Mouse (Mus musculus) liver, embryonic 11.5 days (tissue): ENCODE measurements around the gene Cptp. TPM values are rescaled to one million over a fixed set of nuclear protein-coding genes. Genes with fewer than 3 reads are reported as not detected.

ENCODE experiments used
- ATAC-seq: fragments of 200-750 bp; cut with Nextera tagmentation; replicated peaks from 2 replicates; pipeline ENCODE4 v1.8.0; 2017; ENCODE audit warnings: moderate number of reproducible peaks, mild to moderate bottlenecking, moderate TSS enrichment, moderate library complexity; ENCODE audit not compliant: low FRiP score
- DNase-seq: peaks from one replicate; pipeline ENCODE4 v3.0.0-alpha.2; 2017; ENCODE audit warnings: low spot score
- H3K27ac ChIP-seq: fragments of 300-500 bp; sonication (generic); 2 replicates; pipeline ENCODE4 v1.5.1; 2014; ENCODE audit warnings: mild to moderate bottlenecking, low read depth, low read length, control low read depth
- H3K27me3 ChIP-seq: fragments of 300-500 bp; sonication (generic); replicated peaks from 2 replicates; pipeline ENCODE4 v1.6.1; 2014; ENCODE audit warnings: low read length, mixed read lengths; ENCODE audit not compliant: control insufficient read depth, insufficient read depth
- H3K36me3 ChIP-seq: fragments of 300-500 bp; sonication (generic); 2 replicates; pipeline ENCODE4 v1.6.1; 2014; ENCODE audit warnings: mild to moderate bottlenecking, low read length, moderate library complexity, mixed read lengths; ENCODE audit not compliant: control insufficient read depth, insufficient read depth
- H3K4me1 ChIP-seq: fragments of 300-500 bp; sonication (generic); replicated peaks from 2 replicates; pipeline ENCODE4 v1.6.1; 2014; ENCODE audit warnings: low read length, mixed read lengths; ENCODE audit not compliant: control insufficient read depth, insufficient read depth
- H3K4me2 ChIP-seq: fragments of 300-500 bp; sonication (generic); 2 replicates; pipeline ENCODE4 v1.6.1; 2014; ENCODE audit warnings: mild to moderate bottlenecking, control low read depth, moderate library complexity
- H3K4me3 ChIP-seq: fragments of 300-500 bp; sonication (generic); 2 replicates; pipeline ENCODE4 v1.5.1; 2014; ENCODE audit warnings: low read depth, low read length, control low read depth
- H3K9ac ChIP-seq: fragments of 300-500 bp; sonication (generic); 2 replicates; pipeline ENCODE4 v1.6.1; 2014; ENCODE audit warnings: low read depth, low read length, control low read depth
- H3K9me3 ChIP-seq: fragments of 300-500 bp; sonication (generic); 2 replicates; pipeline ENCODE4 v1.6.1; 2016; ENCODE audit warnings: low read length, inconsistent platforms, mixed read lengths; ENCODE audit not compliant: control insufficient read depth
- WGBS: fragments of 180-500 bp; shearing (Covaris S2); extraction: QIAGEN DNeasy Blood & Tissue Kit; methylation state at CpG from one replicate; pipeline ENCODE4 v1.1.7; 2014; 5-methylcytosine and 5-hydroxymethylcytosine counted together
- polyA plus RNA-seq: library from polyadenylated mRNA; unstranded; fragments of >200 nt; fragmentation: Nextera tagmentation; extraction: Ambion mirVana; gene quantifications from 2 replicates; pipeline ENCODE4 v1.2.1, GENCODE M21; 2014

Gene Cptp
- polyA plus RNA-seq, 1 experiment from 2014 or later: 16.4 TPM

GRCm38 (mm10) chr4:155851951-155852411 lies 17.3 kb downstream of the Cptp start:
- Histone ChIP-seq H3K9ac (no peak overlapping the region), H3K27ac (no peak overlapping the region), H3K27me3 (no peaks in the 10 kb centered on the region), H3K4me2 (no peak overlapping the region), H3K4me1 (peaks cover 27% of the 10 kb centered on the region), H3K4me3 (no peak overlapping the region), H3K36me3 (peaks cover 13% of the 10 kb centered on the region; the same call in 1 of the 2 replicates), H3K9me3 (no peaks in the 10 kb centered on the region)
- ATAC-seq (no peak), DNase-seq (no peak)
- WGBS: 78% methylated on average over 2 of the region's 2 CpGs

- WGBS: 88% methylated on average over 3 of the region's 3 CpGs
- Histone ChIP-seq H3K9ac (no peak overlapping the region), H3K4me2 (no peak overlapping the region), H3K27ac (no peak overlapping the region), H3K9me3 (no peaks in the 10 kb centered on the region), H3K27me3 (no peaks in the 10 kb centered on the region), H3K36me3 (peaks cover 13% of the 10 kb centered on the region; the same call in 1 of the 2 replicates), H3K4me1 (peaks cover 28% of the 10 kb centered on the region), H3K4me3 (no peak overlapping the region)
- ATAC-seq (no peak), DNase-seq (no peak)
Observed at GRCm38 (mm10) chr4:155851368-155851767, 17.9 kb downstream of the Cptp start.

DNA sequence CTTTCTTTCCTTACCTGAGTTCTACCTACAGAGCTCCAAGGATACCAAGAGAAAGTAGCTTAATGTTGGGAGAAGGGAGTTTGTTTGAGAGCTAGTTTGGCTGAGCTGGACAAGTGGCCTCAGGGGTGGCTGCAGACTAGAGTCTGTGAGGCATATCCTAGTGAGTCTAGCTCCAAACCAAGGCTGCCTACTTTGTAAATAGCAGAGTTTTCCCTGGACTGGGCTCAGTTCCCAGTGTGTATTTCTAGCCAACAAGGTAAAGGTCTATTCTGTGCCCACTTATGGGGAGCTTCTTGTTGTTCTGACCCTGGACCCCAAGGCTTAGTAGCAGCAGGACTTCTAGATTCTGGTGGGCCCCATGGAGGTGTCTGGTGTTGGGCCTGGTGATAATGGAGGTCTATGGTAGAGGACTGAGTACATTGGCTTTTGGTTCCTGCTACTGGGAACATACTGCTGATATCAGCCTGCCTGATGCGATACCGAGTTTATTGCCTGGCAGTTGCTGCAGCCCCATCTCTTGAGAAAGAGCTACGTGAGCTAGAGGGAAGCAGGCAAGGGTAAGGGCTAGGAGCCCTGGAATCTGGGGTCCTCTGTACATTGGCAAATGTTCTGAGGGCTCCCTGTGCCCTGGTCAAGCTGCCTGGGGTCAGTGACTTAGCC lies 19.3 kb downstream of the Cptp start:
- Histone ChIP-seq H3K9ac (no peak overlapping the region), H3K4me2 (no peak overlapping the region; the same call in 1 of the 2 replicates)
- ATAC-seq: no peak

GRCm38 (mm10) chr4:155849391-155849790 lies 19.8 kb downstream of the Cptp start:
- Histone ChIP-seq H3K9me3 (no peaks in the 10 kb centered on the region), H3K9ac (no peak overlapping the region), H3K27ac (no peak overlapping the region), H3K4me1 (peaks cover 24% of the 10 kb centered on the region), H3K36me3 (peaks cover 7% of the 10 kb centered on the region; the same call in 1 of the 2 replicates), H3K4me3 (no peak overlapping the region), H3K4me2 (peak overlapping the region; percentile 98), H3K27me3 (no peaks in the 10 kb centered on the region)
- ATAC-seq (no peak), DNase-seq (no peak)
- 63% methylated on average over 2 of the region's 2 CpGs for WGBS

More for the DNA sequence above, 19.3 kb downstream of the Cptp start:
- DNase-seq: no peak
- Histone ChIP-seq H3K27me3 (no peaks in the 10 kb centered on the region), H3K36me3 (peaks cover 7% of the 10 kb centered on the region; the same call in 1 of the 2 replicates), H3K9me3 (no peaks in the 10 kb centered on the region), H3K27ac (no peak overlapping the region), H3K4me1 (peaks cover 24% of the 10 kb centered on the region), H3K4me3 (no peak overlapping the region)
- WGBS: 73% methylated on average over 3 of the region's 3 CpGs

DNA sequence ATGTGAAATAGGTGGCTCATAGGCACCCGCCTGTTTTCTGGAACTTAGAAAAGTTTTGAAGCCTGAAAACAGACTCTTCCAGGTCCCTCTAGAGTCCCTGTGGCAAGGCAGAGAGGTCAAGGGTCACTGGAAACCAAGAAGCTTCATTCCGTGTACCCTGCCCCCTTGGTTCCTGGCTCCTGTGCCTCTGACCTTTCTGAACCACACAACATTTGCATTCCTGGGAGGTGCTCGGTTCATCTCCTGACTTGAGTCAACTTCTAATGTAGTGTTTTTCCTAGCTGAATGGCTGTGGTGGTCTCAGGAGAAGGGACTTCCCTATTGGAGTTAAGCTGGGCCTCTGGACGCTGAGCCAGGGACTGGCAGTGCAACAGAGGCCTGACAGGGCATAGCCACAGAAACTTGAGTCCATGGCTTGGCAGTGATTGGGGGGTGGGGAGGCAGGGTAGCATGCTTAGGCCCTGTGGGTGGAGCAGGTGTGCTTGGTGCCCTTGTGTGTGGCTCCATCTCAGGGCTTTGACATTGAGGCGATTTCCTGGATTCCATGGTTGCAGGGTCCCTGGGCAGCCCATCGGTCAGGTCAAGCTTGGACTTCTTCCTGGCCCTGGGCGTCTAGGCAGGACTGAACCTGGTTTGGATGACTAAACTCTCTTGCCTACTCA lies 20.7 kb downstream of the Cptp start:
- H3K27me3 ChIP-seq: no peaks in the 10 kb centered on the region
- H3K4me1 ChIP-seq: peaks cover 24% of the 10 kb centered on the region
- H3K36me3 ChIP-seq: no peaks in the 10 kb centered on the region
- H3K4me2 ChIP-seq: peak overlapping the region; percentile 98
- 56% methylated on average over 7 of the region's 7 CpGs for WGBS
- H3K9me3 ChIP-seq: no peaks in the 10 kb centered on the region
- ATAC-seq (no peak), DNase-seq (no peak)
- H3K27ac ChIP-seq: no peak overlapping the region
- H3K9ac ChIP-seq: peak overlapping the region; percentile 91; the same call in 1 of the 2 replicates
- peak overlapping the region; percentile 95 for H3K4me3 ChIP-seq

- 2% methylated on average over 68 of the region's 69 CpGs for WGBS
- peaks cover 24% of the 10 kb centered on the region for H3K4me1 ChIP-seq
Observed at GRCm38 (mm10) chr4:155847591-155848352, 21.5 kb downstream of the Cptp start.

GRCm38 (mm10) chr4:155846871-155847578 lies 22.2 kb downstream of the Cptp start, which contains the start of gene Dvl1:
Gene Dvl1, plus strand, starts transcription at chr4:155847402.
- DNase-seq: peak; percentile 94
- H3K4me3 ChIP-seq: peak within 1 kb of the TSS; percentile 95
- no peaks in the 10 kb centered on the region for H3K27me3 ChIP-seq
- H3K4me1 ChIP-seq: peaks cover 24% of the 10 kb centered on the region
- H3K9ac ChIP-seq: peak within 1 kb of the TSS; percentile 91
- H3K36me3 ChIP-seq: 0 out of 2 replicates have a peak, but pooled peaks cover 3% of the 10 kb centered on the region
- H3K27ac ChIP-seq: peak within 1 kb of the TSS; percentile 54
- H3K4me2 ChIP-seq: peak within 1 kb of the TSS; percentile 98
- peak; percentile 90 for ATAC-seq
- 3% methylated on average over 65 of the region's 65 CpGs for WGBS
- H3K9me3 ChIP-seq: no peaks in the 10 kb centered on the region

More at GRCm38 (mm10) chr4:155847591-155848352, 21.5 kb downstream of the Cptp start:
- DNase-seq: peak; percentile 69
- no peaks in the 10 kb centered on the region for H3K27me3 ChIP-seq
- H3K9me3 ChIP-seq: no peaks in the 10 kb centered on the region
- peak overlapping the region; percentile 98 for H3K4me2 ChIP-seq
- 0 out of 2 replicates have a peak, but pooled peaks cover 2% of the 10 kb centered on the region for H3K36me3 ChIP-seq
- H3K9ac ChIP-seq: peak overlapping the region; percentile 91
- ATAC-seq: peak; percentile 53
- peak overlapping the region; percentile 54 for H3K27ac ChIP-seq
- peak overlapping the region; percentile 95 for H3K4me3 ChIP-seq

DNA sequence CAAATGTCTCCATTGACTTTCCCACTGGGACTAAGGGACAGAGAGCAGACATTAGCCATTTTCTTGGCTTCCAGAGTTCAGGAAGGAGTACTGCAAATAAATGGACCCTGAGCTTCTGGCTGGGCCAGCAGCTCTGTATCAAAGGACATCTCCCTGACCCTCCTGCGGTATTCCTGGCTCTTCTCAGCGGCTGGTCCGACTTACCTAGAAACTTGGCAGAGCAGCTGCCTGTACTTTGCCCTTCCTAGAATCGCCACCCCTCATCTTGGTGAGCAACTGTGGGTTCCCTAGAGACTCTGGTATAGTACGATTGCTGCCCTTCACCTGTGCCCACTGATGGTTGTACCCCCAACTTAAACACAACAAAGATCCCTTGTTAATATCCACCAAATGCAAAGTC lies 26.0 kb downstream of the Cptp start:
- no peak overlapping the region for H3K27ac ChIP-seq
- WGBS: 86% methylated on average over 5 of the region's 5 CpGs
- no peak overlapping the region for H3K4me2 ChIP-seq
- H3K4me3 ChIP-seq: no peak overlapping the region
- no peak overlapping the region for H3K9ac ChIP-seq
- H3K4me1 ChIP-seq: peaks cover 32% of the 10 kb centered on the region
- no peaks in the 10 kb centered on the region for H3K9me3 ChIP-seq
- no peak for DNase-seq
- peaks cover 8% of the 10 kb centered on the region for H3K27me3 ChIP-seq
- 0 out of 2 replicates have a peak, but pooled peaks cover 3% of the 10 kb centered on the region for H3K36me3 ChIP-seq
- no peak for ATAC-seq
